Mouse (Mus musculus): ENCODE results near the gene Ric3.
A peak's percentile ranks its signal among the peaks of the same experiment; 100 is the strongest.

The Ric3 gene

DNA sequence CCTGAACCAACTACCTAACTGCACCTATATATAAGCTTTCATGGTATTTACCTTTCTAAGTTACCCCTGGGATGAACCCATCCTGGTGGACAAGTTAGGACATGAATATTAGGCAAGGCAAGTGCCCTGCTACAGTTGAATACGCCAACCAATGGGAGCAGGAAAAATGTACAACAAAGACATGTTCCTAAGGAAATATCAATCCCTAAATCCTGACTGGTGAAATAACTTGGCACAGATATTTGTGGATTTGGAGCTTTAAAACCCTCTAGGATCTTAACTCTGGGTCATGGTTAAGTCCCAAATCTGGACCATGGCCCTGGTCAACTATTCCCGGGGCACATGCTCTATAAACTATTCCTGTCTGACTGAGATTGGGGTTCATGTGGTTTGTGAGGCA lies 37.3 kb downstream of the Ric3 start:
- no peak for DNase-seq (ENCODE audit: low spot score in 2 of 2)

DNA sequence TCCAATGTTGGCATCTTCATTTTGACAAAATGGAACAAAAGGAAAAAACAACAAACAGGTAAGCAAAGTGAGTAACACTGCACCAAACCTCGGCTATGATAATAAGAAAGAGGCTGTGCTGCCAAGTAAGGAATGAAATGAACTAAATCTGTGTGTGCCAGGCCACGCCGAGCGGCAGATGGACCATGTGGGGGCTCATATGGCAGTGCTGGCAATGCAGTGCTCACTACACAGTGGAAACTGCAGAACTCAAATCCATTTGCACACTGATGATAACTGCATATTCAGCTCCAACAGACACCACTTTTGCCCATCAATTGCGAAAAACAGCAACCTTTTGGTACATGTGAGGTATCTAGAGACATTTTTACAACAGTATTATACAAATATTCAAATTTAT lies 43.7 kb downstream of the Ric3 start:
- no peak for DNase-seq (ENCODE audit: low spot score in 2 of 2)

DNA sequence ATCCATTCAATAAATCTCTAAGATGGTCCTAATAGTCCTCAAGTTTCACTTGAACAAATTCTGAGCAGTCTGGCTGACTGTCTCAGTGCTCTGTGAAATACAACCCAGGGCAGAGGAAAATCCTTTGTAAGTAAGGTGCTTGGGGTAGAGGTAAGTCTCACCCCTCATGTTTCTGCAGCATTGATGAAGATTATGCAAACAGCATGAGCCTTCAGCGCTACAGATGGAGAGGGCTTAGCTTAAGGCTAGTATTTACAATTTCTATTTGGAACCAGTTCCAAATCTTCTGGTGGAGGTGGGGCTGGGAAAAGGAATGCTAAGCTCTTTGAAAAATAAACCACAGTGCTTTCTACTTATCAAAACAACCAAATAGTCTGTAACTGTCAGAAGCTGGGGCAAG lies 44.1 kb downstream of the Ric3 start:
- DNase-seq (ENCODE audit: low spot score in 2 of 2) = no peak

DNA sequence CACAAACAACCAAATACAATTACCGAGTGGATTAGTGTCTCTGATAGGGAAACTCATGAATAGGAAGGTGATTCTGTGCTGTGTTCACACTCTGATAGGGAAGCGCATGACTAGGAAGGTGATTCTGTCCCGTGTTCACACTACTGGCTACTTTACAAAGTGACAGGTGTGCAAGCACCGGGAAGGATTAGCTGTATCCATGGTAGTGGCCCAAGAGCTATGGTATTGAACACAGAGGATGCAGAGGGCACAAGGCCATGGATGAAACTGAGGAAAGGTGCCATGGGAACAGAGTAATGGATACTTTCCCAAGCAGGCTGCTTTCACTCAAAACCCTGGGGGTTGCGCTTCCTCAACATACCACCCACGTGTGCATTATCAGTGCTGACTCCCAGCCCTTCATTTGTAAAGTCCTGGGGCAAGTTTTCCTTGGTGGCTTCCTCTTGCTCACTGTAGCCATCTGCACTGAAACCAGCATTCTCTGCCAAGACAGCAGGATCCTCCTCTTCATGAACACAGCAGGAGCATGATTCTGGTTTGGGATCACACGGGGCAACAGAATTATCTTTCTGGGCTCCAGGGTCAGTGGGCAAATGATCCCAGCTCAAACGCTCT lies 44.9 kb downstream of the Ric3 start:
- DNase-seq (ENCODE audit: low spot score in 2 of 2) = no peak

DNA sequence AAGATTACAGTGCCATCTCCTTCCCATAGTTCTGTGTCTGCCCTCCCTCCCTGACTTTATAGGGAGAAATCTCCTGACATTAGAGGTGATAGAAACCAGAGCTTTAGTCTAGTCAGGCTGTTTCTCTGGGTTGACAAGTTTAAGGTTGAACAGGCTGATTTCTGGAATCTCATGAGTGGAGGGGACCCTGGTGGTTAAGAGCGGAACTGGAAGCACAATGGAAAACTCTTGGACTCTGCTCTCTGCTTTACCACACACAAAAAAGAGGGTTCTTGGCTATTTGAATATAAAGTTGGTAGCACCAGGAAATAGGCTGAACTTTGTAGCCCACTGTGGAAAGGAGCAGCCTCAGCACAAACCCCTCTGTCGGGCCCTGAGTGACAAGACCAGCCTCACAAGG lies 51.1 kb downstream of the Ric3 start:
- no peak for DNase-seq (ENCODE audit: low spot score in 2 of 2)

DNA sequence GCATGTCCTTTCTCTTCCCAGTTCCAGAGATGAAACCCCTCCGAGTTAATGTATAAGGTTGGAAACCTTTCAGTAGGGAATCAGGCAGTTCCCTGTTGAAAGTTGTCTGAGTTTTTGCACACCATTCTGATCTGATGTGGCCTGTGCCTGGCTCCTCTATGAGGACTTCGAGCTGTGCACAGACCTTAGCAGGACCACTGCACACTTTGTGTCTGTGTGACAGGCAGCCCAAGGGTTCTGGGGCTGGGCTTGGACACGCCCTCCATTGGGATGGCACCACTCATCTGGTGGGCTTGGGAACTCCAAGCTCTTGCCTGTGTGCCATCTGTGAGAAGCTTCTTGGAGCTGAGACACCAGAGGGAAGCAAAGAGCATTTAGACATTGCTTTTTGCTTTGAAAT lies 51.8 kb downstream of the Ric3 start:
- no peak for DNase-seq (ENCODE audit: low spot score in 2 of 2)

DNA sequence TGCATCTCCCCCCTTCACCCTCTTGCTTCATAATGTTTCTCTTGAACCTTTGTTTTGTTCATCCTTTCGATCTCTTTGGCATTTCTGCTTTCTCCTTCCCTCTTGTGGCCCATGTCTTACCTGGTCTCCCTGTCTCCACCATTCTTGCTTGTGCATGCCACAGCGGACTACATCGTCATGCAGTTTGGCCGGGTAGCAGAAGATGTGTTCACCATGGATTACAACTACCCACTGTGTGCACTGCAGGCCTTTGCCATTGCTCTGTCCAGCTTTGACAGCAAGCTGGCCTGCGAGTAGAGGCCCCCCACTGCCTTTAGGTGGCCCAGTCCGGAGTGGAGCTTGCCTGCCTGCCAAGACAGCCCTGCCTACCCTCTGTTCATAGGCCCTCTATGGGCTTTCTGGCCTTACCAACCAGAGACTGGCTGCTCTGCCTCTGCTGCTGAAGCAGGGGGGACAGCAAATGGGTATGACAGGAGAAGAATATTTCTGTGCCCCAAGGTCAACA lies 53.1 kb downstream of the Ric3 start:
- no peak for DNase-seq (ENCODE audit: low spot score in 2 of 2)

DNA sequence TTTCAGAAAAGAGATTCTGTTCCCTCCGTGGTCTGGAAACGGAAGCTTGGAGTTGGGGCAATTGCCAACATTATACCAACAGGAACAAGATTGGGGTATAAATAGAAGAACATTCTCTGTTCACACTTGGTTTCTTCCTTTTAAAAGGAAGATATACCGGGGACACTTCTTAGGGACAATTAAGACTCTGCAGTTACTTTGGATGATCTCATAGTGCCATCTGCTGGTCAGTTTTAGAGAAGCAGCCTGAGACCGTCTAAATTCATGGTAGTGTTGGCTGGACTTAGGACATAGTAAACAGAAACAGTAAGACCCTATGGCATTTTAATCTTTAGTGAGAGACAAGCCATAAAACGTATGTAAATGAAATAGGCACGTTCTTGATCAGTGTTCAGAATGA lies 54.9 kb downstream of the Ric3 start:
- DNase-seq (ENCODE audit: low spot score in 2 of 2) = peak in 1 of 2 experiments; percentile 13

DNA sequence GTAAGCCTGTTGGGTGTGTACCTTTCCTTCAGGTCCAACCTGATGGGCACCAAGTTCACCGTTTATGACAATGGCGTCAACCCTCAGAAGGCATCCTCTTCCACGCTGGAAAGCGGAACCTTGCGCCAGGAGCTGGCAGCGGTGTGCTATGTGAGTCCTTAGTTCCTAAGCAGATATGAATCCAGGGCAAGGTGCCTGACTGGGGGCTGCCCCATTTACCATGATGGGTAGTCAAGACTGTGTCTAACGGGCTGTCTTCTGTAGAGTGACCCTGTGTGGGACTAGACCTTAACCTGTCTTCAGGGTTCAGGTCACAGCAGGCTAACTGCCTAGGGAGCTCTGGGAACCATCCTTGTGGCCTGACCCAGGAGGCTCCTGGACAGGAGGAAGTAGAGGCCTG lies 55.4 kb downstream of the Ric3 start:
- no peak for DNase-seq (ENCODE audit: low spot score in 2 of 2)

DNA sequence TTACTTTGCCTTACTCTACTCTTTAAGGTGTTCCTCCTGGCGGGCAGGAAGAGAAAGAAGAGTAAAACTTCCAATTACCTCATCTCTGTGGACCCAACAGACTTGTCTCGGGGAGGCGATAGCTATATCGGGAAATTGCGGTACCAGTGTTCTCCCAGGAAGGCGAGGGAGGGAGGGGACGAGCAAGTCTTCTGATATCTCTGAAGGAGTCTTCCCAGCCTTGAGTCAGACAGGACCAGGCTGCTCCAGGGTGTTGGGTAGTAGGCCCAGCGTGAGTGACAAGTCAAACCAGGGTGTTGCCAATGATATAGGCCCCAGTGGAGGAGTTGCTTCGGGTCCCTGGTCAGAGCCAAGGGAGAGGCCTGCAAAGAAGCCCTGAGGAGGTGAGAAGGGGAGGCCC lies 56.2 kb downstream of the Ric3 start:
- no peak for DNase-seq (ENCODE audit: low spot score in 2 of 2)

DNA sequence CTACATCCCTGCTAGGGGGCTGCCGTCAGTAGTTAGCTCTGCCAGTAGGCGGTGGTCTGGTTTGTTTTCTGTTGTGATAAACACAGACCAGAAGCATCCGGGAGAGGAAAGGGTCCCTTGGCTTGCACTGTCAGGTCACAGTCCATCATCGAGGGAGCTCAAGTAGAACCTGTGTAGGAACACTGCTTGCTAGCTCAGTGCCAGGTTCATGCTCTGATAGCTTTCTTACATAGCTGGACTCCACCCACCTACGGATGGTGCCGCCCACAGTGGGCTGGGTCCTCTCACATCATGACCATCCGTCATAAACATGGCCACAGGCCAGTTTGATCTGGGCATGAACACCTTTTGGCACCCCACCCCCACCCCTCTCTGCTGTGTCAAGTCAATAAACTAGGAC lies 57.4 kb downstream of the Ric3 start:
- no peak for DNase-seq (ENCODE audit: low spot score in 2 of 2)

DNA sequence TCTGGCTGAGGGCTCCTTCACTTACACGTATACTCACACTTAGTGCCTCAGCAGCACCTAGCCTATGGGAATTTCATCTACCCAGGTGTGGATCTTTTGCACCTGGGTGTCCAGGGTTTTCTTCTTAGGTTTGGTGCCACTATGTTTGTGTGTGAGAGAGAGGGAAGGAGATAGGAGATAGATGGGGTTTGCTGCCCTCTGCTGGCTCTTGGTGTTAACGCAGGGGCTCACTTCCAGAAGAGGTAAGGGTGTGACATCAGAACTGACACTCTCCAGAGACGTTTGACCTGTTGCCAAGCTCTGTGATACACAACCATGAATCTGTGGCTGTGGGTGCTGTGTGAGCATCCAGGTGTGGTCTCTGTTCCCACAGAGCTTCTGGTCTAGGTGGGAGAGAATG lies 61.7 kb downstream of the Ric3 start:
- DNase-seq (ENCODE audit: low spot score in 2 of 2) = peak in 1 of 2 experiments; percentile 17

DNA sequence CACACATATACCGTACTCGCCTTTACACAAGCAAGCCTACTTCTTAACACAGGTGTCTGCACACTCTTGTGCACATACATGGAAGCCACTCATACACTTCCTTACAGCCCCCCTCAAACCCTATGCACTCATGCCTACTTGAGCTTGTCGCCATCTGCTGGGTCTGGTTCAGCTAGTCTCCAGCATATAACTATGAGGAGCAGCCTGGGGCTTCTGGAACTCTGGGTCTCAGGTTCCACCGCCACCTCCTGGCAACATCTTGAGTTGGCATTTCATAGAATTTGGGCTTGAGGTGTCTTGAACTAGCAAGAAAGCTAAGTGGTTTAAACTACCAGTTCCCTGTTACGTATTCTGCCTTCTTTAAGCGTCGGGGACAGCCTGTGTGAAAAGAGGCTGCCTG lies 63.9 kb downstream of the Ric3 start:
- DNase-seq (ENCODE audit: low spot score in 2 of 2) = no peak

DNA sequence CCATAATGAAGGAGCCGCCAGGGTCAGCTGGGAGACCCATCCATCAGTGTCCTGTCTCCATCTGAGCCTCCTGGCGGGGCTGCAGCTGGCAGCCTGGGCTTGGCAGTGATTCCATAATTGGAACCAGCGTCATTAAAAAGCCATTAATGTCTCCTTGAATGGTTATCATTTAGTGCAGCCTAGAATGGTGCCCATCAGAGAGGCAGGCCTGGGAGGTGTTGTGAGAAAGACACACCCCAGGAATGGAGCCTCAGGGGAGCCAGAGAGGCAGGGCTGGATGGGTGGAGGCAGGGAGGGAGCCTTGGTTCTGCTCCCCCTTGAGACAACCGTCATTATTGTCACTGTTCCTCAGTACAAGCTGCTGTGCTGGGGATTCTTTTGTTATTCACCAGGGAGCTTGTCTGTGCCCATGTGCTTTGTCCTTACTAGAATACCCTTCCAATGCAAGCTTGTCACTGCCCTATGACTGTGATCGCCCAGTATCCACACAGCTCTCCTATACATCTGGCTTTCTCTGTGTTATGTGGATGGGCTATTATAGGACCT lies 66.7 kb downstream of the Ric3 start:
- DNase-seq (ENCODE audit: low spot score in 2 of 2) = no peak

DNA sequence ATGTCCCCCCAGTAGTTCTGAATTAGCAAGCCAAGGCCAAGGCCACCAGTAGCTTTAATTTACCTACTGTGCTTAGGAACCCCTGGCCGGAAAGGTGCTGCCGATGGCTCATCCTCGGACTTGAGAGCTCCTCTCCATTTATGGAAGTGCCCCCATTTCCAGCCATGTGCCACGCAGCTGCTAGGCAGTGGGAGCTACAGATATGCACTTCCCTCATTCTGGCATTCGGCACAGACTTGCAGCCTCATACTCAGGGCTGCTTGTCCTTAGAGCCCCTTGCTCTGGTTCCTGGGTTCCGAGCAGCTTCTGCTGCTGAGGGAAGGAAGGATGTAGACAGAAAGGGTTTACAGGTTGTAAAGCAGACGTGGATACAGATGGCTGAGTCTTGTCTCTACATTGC lies 68.3 kb downstream of the Ric3 start:
- no peak for DNase-seq (ENCODE audit: low spot score in 2 of 2)

DNA sequence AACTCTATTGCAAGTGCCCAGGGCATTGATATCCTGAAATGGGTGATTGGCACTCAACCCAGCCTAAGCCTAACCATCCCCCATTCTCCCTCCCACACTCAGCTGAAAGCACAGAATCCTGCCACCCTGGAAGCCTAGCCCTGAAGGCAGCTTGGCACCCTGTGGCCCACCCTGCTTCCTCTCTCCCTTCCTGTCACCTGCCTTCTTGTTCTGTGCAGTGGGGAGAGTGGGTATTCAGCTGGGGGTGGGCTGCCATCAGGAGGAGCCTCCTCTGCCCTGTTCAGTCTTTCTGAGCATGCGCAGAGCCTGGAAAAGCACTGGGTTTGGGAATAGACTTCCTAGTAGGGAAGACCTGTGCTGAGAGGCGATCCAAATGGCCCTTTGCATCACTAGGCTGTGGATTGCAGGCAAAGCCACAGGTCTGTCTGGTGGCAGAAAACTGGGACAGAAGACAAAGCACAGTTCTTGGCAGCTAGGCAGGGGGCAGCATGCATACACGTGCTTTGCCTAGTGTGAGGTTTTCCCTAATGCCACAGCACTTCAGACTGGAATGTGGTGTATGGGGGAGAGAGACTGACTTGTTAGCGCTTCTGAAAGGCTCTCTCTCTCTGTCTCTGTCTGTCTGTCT lies 70.0 kb downstream of the Ric3 start:
- DNase-seq (ENCODE audit: low spot score in 2 of 2) = no peak

DNA sequence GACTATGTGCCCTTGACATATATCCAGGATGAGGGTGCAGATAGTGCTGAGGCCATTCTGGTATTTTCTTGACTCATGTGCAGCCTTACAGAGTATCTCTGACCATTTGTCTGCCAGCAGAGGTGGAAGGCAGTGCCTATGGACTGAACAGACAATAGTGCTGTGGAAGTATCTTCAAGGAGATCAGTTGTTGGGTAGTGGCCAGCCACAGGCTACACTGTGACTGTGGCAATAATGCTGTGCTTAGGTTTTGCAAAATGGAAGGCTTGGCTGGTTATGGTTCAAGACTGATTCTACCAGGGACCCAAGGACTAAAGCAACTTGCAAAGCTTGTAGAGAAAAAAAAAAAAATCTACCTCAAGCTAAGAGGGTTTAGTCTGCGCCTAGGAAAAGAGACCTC lies 70.6 kb downstream of the Ric3 start:
- DNase-seq (ENCODE audit: low spot score in 2 of 2) = no peak

DNA sequence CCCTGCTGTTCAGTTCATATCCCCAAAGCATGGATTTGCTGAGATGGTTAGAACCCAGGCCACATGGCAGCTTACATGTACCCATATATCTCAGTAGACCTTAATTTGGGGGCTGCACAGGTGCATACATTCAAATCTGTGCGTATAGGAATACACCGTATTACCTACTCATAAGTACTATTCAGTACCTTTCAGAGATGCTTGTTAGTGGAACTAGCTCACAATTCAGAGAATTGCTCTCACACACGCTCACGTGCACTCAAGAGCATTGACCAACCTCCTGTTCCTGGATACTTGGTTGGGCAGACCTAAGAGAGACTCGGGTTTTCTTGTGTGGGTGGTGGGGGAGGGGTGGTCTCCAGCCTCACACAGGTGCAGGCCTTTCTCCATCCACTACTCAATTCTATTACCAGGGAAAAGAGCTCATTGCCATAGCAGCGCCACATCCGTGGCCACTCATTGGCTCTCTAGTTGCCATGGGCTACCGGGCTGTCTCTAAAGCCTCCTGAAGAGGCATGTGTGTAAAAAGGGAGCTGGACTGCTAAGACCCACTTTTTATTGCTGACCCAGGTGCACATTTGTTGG lies 71.4 kb downstream of the Ric3 start:
- no peak for DNase-seq (ENCODE audit: low spot score in 2 of 2)

DNA sequence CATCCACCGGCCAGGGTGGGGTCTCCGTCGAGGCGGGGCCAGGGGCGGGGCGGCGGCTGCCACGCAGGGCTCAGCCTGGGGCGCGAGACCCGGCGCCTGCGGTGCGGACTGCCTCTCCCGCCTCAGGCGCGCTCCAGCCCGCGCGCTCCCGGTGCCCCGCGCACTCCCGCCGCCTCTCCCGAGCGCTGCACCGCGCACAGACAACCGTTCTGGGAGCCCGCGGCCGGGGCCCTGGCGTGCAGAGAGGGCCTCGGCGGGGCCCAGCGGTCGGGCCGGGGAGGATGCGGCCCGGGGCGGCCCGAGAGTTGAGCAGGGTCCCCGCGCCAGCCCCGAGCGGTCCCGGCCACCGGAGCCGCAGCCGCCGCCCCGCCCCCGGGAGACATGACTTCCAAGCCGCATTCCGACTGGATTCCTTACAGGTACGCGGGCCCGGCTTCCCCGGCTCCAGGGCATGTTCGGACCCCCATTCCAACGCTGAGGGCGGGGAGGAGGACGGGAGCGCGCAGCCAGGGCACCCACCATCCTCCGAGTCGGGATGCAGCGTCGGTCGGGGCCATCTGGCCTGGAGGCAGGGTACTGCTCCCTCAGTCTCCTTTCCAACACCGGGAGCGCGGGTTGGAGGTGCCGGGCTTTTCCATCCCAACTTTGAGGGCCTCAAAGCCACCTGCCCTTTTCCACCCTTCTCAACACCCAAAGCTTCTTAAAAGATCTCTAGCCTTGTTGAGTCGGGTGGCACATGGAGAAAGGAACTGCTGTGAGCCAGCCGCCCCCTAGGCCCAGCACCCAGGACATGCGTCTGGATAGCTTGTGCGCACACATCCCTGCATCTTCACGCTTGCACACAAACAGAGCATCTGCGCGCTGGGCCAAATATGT lies 72.2 kb downstream of the Ric3 start:
- no peak for DNase-seq (ENCODE audit: low spot score in 2 of 2)

DNA sequence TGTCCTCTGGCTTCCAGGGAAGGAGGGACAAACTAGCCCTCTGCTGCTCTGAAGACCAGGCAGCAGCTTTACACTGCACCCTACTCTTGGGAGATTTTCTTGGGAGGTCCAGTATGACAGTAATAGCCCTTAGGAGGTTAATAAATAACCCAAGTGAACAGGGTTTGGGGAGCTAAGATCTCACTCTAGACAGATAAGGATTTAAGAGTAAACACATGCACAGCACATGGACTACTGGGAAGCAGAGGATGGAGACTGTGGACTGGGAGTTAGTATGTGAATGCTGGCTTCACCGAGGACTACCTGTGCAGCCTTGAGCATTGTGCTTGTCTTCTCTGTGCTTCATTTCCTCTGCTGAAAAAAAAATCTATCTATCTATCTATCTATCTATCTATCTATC lies 73.9 kb downstream of the Ric3 start:
- no peak for DNase-seq (ENCODE audit: low spot score in 2 of 2)

DNA sequence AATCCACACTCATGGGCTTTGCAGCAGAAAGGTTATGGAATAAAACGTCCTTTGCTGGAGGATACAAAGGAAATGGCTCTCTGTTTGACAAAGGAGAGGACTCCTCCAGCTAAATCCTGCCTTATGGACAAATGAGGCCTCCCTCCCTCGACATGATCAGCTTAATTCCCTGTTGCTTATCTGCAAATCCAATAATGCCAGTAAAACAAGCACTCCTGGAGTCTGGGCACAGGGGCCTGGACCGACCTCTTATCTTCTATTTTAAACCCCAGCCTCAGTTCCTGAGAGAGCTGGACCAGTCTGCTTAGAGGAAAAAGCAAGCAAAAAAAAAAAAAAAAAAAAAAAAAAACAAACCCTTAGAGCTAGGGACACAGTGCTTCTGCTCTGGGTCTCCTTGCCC lies 79.5 kb downstream of the Ric3 start:
- no peak for DNase-seq (ENCODE audit: low spot score in 2 of 2)

DNA sequence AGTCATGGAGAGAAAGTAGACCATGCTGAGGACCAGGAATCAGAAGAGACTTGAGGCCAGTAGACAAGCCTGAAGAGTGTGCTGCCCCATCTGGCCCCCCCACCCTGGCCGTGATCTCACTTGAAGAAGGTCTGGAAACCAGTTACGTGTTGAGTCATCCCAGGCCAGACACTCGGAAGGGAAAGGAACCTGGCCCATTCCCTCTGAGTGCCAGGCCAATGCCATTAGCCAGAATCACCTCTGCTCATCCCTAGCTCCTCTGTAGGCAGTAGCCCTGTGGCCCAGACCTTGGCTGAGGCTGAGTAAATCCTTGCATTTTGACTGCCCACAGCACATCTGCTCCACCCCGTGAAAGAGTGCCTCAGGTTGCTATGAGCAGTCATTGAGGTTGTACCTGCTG lies 81.2 kb downstream of the Ric3 start:
- DNase-seq (ENCODE audit: low spot score in 2 of 2) = no peak

Data from spleen, postnatal 14 days (tissue).